Mouse (Mus musculus) Muller cell, postnatal 12 days (primary cell): ENCODE results near the gene Washc4.

Source experiments
- DNase-seq: peaks from one replicate; pipeline ENCODE4 v3.0.0-alpha.2; 2015; ENCODE audit errors: inconsistent ontology term

The Washc4 gene

DNA sequence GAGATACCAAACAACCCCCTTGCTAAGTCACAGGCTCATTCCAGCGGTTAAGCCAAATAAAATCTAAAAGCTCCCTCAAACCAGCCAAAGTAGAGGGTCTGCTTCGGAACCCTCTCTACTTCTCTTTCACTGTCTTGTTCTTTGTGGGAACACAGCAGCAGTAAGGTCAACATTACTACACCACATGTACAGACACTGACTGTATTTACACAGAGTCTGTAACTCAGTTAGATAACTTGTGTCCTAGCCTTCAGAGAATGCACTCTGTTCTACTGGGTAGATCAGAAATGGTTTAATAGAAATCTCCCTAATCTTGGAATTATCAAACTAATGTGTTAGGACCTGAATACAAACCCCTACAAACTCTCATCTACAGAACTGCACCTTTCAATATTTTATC, 92.6 kb downstream of the Washc4 start:
- no peak for DNase-seq

DNA sequence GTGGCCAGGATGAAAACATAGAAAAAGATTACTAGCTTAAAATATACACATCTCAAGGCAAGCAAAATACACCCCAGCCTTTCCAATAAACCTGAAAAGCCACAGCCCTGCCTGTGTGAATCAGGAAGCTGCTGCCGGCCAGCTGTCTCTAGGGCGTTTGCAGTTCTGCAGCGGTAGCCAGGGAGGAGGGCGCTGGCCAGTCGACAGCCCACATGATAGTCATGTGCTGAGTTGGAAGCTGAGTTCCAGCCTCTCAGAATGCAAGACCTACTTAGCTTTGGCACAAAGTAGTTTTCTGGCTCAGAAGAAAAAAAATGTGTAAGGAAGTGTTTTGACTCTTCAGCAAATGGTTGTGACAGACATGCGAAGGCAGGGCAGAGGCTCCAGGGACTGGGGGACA, 93.7 kb downstream of the Washc4 start:
- peak; percentile 80 for DNase-seq

DNA sequence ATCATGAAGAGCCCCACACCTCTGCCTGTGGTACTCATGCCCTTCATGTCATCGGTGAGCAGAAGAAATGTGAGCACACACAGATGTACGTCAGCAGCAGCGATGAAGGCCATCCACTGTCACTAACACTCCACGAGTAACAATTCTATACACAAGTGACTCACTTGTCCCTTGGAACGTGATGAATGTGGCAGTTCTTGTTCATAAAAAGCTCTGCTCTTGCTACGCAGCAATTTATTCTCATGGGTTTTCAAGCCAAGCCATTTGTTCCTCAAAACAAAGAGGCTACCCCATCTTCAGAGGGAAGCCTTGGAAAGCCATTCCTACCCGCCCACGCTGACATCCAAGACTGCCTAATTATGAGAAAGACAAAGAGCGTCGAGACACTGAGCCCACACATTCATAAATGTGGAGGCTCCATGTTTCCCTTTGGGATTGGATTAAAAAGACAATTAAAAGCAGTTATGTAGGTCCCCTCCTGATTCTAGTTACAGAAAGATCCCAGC, 96.4 kb downstream of the Washc4 start:
- DNase-seq, result peak; percentile 95

DNA sequence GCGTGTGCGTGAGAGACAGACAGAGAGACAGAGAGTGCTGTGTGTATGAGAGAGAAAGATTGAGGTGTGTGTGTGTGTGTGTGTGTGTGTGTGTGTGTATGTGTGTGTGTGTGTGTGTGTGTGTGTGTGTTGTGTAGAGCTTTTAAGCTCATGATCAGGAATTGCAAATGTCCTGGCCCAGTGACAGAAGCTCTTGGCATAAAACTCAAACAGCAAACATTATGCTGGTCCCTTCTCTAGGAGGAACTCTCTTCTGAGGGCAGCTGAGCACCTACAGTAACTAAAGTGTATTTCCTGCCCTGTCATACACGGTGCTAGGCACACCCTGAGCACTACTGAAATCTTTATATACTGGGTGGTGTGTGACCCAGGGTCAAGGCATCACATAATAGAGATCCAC, 98.1 kb downstream of the Washc4 start:
- DNase-seq, result no peak

DNA sequence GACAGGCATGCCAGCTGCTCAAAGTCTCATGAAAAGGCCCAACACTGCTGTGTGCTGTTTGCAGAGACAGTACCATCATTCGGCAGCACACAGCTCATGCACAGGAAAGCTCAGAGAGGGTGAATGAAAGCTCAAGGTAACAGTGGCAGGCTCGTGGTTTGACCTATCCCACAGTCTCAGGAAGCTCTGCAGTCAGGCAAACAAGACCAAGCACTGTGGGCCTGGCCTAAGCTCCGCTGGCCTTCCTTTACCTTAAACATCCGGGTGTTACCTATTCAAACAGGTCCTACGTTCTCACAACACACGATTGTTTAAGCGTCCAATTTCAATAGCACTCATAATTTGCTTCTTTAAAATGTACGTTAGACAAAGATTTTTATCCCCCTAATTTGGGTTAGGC, 100.6 kb downstream of the Washc4 start:
- DNase-seq, result no peak

DNA sequence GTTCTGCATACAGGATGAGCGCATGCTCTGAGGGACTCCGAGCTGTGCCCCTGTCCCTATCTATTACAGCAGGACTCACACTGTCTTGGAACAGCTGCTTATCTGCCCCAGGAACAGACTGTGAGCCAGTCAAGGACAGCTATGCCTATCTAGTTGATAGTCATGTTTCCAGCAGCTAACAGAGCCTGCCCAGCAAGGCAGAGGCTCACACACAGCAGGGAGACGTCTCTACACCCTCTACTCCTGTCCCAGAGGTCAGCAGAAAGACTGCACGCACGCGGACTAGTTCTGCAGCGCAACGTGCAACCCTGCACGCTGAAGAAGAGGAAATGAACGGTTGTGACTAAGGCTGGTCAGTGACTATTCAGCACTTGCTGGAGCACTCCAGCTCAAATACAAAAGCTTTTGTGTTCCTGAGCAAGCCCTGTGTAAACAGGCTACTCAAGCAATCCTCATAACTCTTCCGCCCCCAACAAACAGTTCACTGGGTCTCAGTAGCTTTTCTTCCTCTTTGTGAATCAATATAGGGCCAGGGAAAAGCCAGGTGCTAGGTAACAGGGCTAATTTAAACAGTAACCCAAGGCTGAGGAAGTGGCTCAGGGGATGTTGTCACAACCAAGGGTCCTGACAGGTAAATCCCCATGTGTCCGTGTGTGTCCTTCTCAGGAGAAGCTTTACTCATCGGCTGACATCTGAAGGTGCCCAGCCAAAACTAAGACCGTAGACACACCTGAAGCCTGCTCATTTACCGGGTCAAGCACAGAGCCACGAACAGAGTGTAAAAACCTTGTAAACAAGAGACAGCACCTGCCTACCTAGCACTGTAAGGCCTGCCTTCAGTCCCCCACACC, 101.5 kb downstream of the Washc4 start:
- peak; percentile 66 for DNase-seq

DNA sequence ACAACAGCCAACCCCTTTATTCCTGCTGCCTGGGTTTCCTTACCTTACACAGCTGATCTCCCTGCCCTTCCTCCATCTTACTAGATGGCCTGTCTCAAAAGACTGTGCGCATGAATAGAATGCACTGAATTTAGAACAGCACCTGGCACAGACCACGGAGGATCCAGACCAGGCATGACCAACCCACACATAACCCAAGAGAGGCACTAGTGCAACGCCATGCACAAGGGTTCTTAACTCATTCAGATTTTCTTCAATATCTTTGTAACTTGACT, 102.1 kb downstream of the Washc4 start:
- no peak for DNase-seq
